Mouse (Mus musculus) liver, postnatal 0 days (tissue): ENCODE results near the gene Aplp1. TPM values are rescaled to one million over a fixed set of nuclear protein-coding genes. Genes with fewer than 3 reads are reported as not detected.

Experiments
- ATAC-seq: fragments of 200-750 bp; cut with Nextera tagmentation; 2 replicates; pipeline ENCODE4 v1.8.0; 2017; ENCODE audit warnings: mild to moderate bottlenecking, moderate library complexity
- DNase-seq: peaks from one replicate; pipeline ENCODE4 v3.0.0-alpha.2; 2016
- H3K27ac ChIP-seq: fragments of 300-500 bp; sonication (generic); 2 replicates; pipeline ENCODE4 v1.5.1; 2014; ENCODE audit warnings: antibody characterized with exemption, moderate library complexity, mild to moderate bottlenecking, low read depth
- H3K27me3 ChIP-seq: fragments of 300-500 bp; sonication (generic); 2 replicates; pipeline ENCODE4 v1.6.1; 2014; ENCODE audit warnings: low read length, control low read depth, mixed read lengths; ENCODE audit not compliant: insufficient read depth
- H3K36me3 ChIP-seq: fragments of 300-500 bp; sonication (generic); replicated peaks from 2 replicates; pipeline ENCODE4 v1.6.1; 2014; ENCODE audit warnings: mild to moderate bottlenecking, control low read depth, low read length, moderate library complexity, mixed read lengths; ENCODE audit not compliant: insufficient read depth
- H3K4me1 ChIP-seq: fragments of 300-500 bp; sonication (generic); 2 replicates; pipeline ENCODE4 v1.6.1; 2014; ENCODE audit warnings: antibody characterized with exemption, mild to moderate bottlenecking, control low read depth; ENCODE audit not compliant: insufficient read depth
- H3K4me2 ChIP-seq: fragments of 300-500 bp; sonication (generic); 2 replicates; pipeline ENCODE4 v1.6.1; 2014; ENCODE audit warnings: low read depth, mild to moderate bottlenecking, low read length, moderate library complexity, mixed read lengths
- H3K4me3 ChIP-seq: fragments of 300-500 bp; sonication (generic); 2 replicates; pipeline ENCODE4 v1.5.1; 2014; ENCODE audit warnings: low read depth, low read length
- H3K9ac ChIP-seq: fragments of 300-500 bp; sonication (generic); replicated peaks from 2 replicates; pipeline ENCODE4 v1.6.1; 2014; ENCODE audit warnings: mild to moderate bottlenecking, moderate library complexity
- H3K9me3 ChIP-seq: fragments of 300-500 bp; sonication (generic); 2 replicates; pipeline ENCODE4 v1.6.1; 2016; ENCODE audit warnings: mild to moderate bottlenecking, control low read depth, low read length, mixed read lengths
- CTCF ChIP-seq: sonication (generic); IDR thresholded peaks from 2 replicates; pipeline ENCODE4 v1.5.1; 2016; ENCODE audit warnings: antibody characterized with exemption, low read depth
- EP300 ChIP-seq: IDR thresholded peaks from 2 replicates; pipeline ENCODE4 v1.6.1; 2016; ENCODE audit warnings: antibody characterized with exemption, low read depth, mild to moderate bottlenecking
- WGBS: fragments of 180-500 bp; shearing (Covaris S2); extraction: QIAGEN DNeasy Blood & Tissue Kit; methylation state at CpG from one replicate; pipeline ENCODE4 v1.1.7; 2014; ENCODE audit not compliant: insufficient replicate concordance; 5-methylcytosine and 5-hydroxymethylcytosine counted together
- polyA plus RNA-seq: library from polyadenylated mRNA; unstranded; fragments of >200 nt; fragmentation: Nextera tagmentation; extraction: Ambion mirVana; gene quantifications from 2 replicates; pipeline ENCODE4 v1.2.1, GENCODE M21; 2015

Aplp1 gene
- polyA plus RNA-seq, 1 experiment from 2014 or later: 1.6 TPM

DNA sequence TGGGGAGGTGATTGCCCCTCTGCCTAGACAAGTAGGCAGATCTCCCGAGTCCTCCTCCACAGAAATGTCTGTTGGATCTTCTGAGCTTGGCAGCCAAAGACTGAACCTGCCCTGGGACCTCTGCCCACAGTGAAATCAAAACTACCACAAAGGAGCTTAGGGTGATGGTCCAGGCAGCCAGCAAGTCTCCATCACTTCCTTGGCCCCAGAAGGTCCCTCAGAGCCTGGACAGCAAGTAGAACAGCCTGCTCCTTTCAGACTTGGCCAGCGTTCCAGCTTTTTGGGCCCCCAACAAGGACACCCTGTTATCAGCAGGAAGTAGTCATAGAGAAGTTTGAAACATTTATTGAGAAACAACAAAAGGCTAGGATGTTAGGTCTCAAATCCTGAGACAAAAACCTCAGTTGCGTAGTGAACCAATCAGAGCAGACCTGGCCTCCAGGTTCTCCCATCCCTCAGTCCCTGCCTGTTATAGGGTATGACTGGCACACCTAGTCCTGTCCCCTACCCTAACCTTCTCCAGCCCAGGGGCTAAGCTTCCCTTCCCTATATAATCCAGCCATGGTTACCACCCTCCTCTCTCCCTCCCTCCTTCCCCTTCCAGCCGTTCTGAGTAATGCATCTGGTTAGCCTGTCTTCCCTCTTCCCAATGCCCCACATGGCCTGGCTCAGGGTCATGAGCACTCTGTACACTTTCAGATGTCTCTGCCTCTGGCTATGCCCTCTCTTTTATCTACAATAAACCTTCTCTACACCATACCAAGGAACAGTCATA, 52.4 kb downstream of the Aplp1 start:
- TF ChIP-seq EP300 (no peak), CTCF (no peak)
- no peak for DNase-seq
- Histone ChIP-seq H3K4me3 (no peak overlapping the region), H3K4me1 (peaks cover 7% of the 10 kb centered on the region), H3K36me3 (no peaks in the 10 kb centered on the region), H3K9me3 (no peaks in the 10 kb centered on the region), H3K27me3 (no peaks in the 10 kb centered on the region), H3K9ac (no peak overlapping the region), H3K4me2 (peak overlapping the region; percentile 11; the same call in 1 of the 2 replicates), H3K27ac (peak overlapping the region; percentile 83)
- no peak for ATAC-seq
- 62% methylated on average over 4 of the region's 4 CpGs for WGBS

Other genes starting within 250 kb of the Aplp1 start
- gene Capns1, start 246.7 kb downstream of the Aplp1 start, polyA plus RNA-seq: 30.2 and 30.6 TPM in 2 replicates
- gene Polr2i, start 213.6 kb downstream of the Aplp1 start, polyA plus RNA-seq: 42.9 and 43.3 TPM in 2 replicates
- gene Tbcb, start 213.3 kb downstream of the Aplp1 start, polyA plus RNA-seq: 41.8 and 42.1 TPM in 2 replicates
- not detected in 2 replicates for gene Ovol3, start 209.8 kb downstream of the Aplp1 start, polyA plus RNA-seq
- gene Thap8, start 165.4 kb downstream of the Aplp1 start, polyA plus RNA-seq: 0.08 and 0.15 TPM in 2 replicates
- gene Wdr62, start 165.1 kb downstream of the Aplp1 start, polyA plus RNA-seq: 3.1 and 3.4 TPM in 2 replicates
- gene Clip3, start 153.8 kb downstream of the Aplp1 start, polyA plus RNA-seq: 0.34 and 0.59 TPM in 2 replicates
- 23.1 and 23.9 TPM in 2 replicates for gene Alkbh6, start 136.8 kb downstream of the Aplp1 start, polyA plus RNA-seq
- 11.4 and 12.8 TPM in 2 replicates for gene Syne4, start 130.7 kb downstream of the Aplp1 start, polyA plus RNA-seq
- not detected in 2 replicates for gene E130208F15Rik, start 123.8 kb downstream of the Aplp1 start, polyA plus RNA-seq
- 14.0 TPM in 2 replicates for gene Sdhaf1, start 121.6 kb downstream of the Aplp1 start, polyA plus RNA-seq
- gene Lrfn3, start 82.8 kb downstream of the Aplp1 start, polyA plus RNA-seq: 7.4 and 8.3 TPM in 2 replicates
- 221 and 231 TPM in 2 replicates for gene Tyrobp, start 31.8 kb downstream of the Aplp1 start, polyA plus RNA-seq
- 17.4 and 17.6 TPM in 2 replicates for gene Hcst, start 25.7 kb downstream of the Aplp1 start, polyA plus RNA-seq
- gene Nfkbid, start 23.8 kb downstream of the Aplp1 start, polyA plus RNA-seq: 1.7 and 2.3 TPM in 2 replicates
- gene Kirrel2, start 12.2 kb upstream of the Aplp1 start, polyA plus RNA-seq: 0.05 TPM in 1 of 2 replicates, not detected in the other
- 0.06 and 0.07 TPM in 2 replicates for gene Nphs1, start 12.8 kb upstream of the Aplp1 start, polyA plus RNA-seq
- gene Prodh2, start 48.1 kb upstream of the Aplp1 start, polyA plus RNA-seq: 203 and 205 TPM in 2 replicates
- 1.0 and 1.1 TPM in 2 replicates for gene Arhgap33, start 89.5 kb upstream of the Aplp1 start, polyA plus RNA-seq
- 4.9 and 6.6 TPM in 2 replicates for gene Hspb6, start 106.6 kb upstream of the Aplp1 start, polyA plus RNA-seq
- 0.53 and 1.1 TPM in 2 replicates for gene Proser3, start 106.8 kb upstream of the Aplp1 start, polyA plus RNA-seq
- 16.0 and 18.9 TPM in 2 replicates for gene Lin37, start 114.3 kb upstream of the Aplp1 start, polyA plus RNA-seq
- gene U2af1l4, start 117.8 kb upstream of the Aplp1 start, polyA plus RNA-seq: 34.4 and 34.8 TPM in 2 replicates
- 1.5 and 1.8 TPM in 2 replicates for gene Gm49396, start 117.8 kb upstream of the Aplp1 start, polyA plus RNA-seq
- 85.3 and 94.5 TPM in 2 replicates for gene Psenen, start 118.1 kb upstream of the Aplp1 start, polyA plus RNA-seq
- gene Igflr1, start 119.9 kb upstream of the Aplp1 start, polyA plus RNA-seq: 0.52 and 1.2 TPM in 2 replicates
- 1.9 and 3.1 TPM in 2 replicates for gene Kmt2b, start 143.2 kb upstream of the Aplp1 start, polyA plus RNA-seq
- gene Zbtb32, start 153.4 kb upstream of the Aplp1 start, polyA plus RNA-seq: 0.53 and 1.2 TPM in 2 replicates
- gene Upk1a, start 167.3 kb upstream of the Aplp1 start, polyA plus RNA-seq: 0.07 and 0.14 TPM in 2 replicates
- gene Cox6b1, start 180.6 kb upstream of the Aplp1 start, polyA plus RNA-seq: 995 and 998 TPM in 2 replicates
- gene Etv2, start 190.3 kb upstream of the Aplp1 start, polyA plus RNA-seq: not detected in 2 replicates
- gene Rbm42, start 204.8 kb upstream of the Aplp1 start, polyA plus RNA-seq: 41.8 and 43.3 TPM in 2 replicates
- 11.4 and 13.0 TPM in 2 replicates for gene Haus5, start 219.5 kb upstream of the Aplp1 start, polyA plus RNA-seq
- not detected in 2 replicates for gene Pmis2, start 226.1 kb upstream of the Aplp1 start, polyA plus RNA-seq